Mouse (Mus musculus): ENCODE data around the gene Srarp.

- TF ChIP-seq FLI1 (IDR thresholded peaks at IDR 0.05; ENCODE audit: low read length), result 0 out of 2 replicates have a peak, but pooled peaks have one; percentile 23
- no peak for TF ChIP-seq GATA1 (IDR thresholded peaks at IDR 0.05; ENCODE audit: borderline replicate concordance, low read length)
These were observed 8.8 kb upstream of the Srarp start, which contains the start of gene Zbtb17 for GRCm38 (mm10) chr4:141444451-141445327.
